Mouse (Mus musculus) liver, embryonic 14.5 days (tissue): ENCODE results near the gene Gm20441. TPM values are rescaled to one million over a fixed set of nuclear protein-coding genes. Genes with fewer than 3 reads are reported as not detected.
"Not testable (repeated sequence)": the region's sequence is repeated elsewhere in the genome, so short reads cannot be mapped to it uniquely, and the experiment has no call there.

ENCODE experiments used
- ATAC-seq: fragments of 200-750 bp; cut with Nextera tagmentation; 2 replicates; pipeline ENCODE4 v1.8.0; 2017; ENCODE audit warnings: moderate number of reproducible peaks, mild to moderate bottlenecking, moderate library complexity; ENCODE audit not compliant: insufficient read depth
- DNase-seq, 3 experiments: peaks; one replicate each; pipeline ENCODE4 v3.0.0-alpha.2; 2012 to 2013; ENCODE audit warnings: low read depth in 3 of 3, low spot score in 3 of 3
- H3K27ac ChIP-seq: fragments of 300-500 bp; sonication (generic); 2 replicates; pipeline ENCODE4 v1.5.1; 2014; ENCODE audit warnings: moderate library complexity, mild to moderate bottlenecking, control low read depth, inconsistent platforms
- H3K27me3 ChIP-seq: fragments of 300-500 bp; sonication (generic); 2 replicates; pipeline ENCODE4 v1.6.1; 2014; ENCODE audit warnings: mild to moderate bottlenecking, low read length, moderate library complexity; ENCODE audit not compliant: control insufficient read depth, insufficient read depth
- H3K36me3 ChIP-seq: fragments of 300-500 bp; sonication (generic); replicated peaks from 2 replicates; pipeline ENCODE4 v1.6.1; 2014; ENCODE audit warnings: low read depth; ENCODE audit not compliant: control insufficient read depth, insufficient read depth
- H3K4me1 ChIP-seq, 2 experiments: fragments of 200-500 bp in 1 of 2; fragments of 300-500 bp in 1 of 2; sonication (generic) in 1 of 2; replicated peaks; 2 replicates each; pipeline ENCODE4 v1.6.1; 2012 to 2014; ENCODE audit warnings: antibody characterized with exemption in 1 of 2, inconsistent platforms in 1 of 2, low read length in 1 of 2; ENCODE audit not compliant: control insufficient read depth in 2 of 2, insufficient read depth in 2 of 2
- H3K4me2 ChIP-seq: fragments of 300-500 bp; sonication (generic); 2 replicates; pipeline ENCODE4 v1.6.1; 2014; ENCODE audit warnings: low read depth, mild to moderate bottlenecking, control low read depth, moderate library complexity
- H3K4me3 ChIP-seq, 2 experiments: fragments of 200-500 bp in 1 of 2; fragments of 300-500 bp in 1 of 2; sonication (generic) in 1 of 2; 2 replicates each; pipeline ENCODE4 v1.5.1; 2012 to 2014; ENCODE audit warnings: low read depth in 2 of 2, low read length in 2 of 2, mild to moderate bottlenecking in 2 of 2, control low read depth in 1 of 2, inconsistent platforms in 1 of 2, moderate library complexity in 1 of 2; ENCODE audit not compliant: insufficient read depth in 1 of 2
- H3K9ac ChIP-seq: fragments of 300-500 bp; sonication (generic); replicated peaks from 2 replicates; pipeline ENCODE4 v1.6.1; 2014; ENCODE audit warnings: mild to moderate bottlenecking, control low read depth, moderate library complexity
- H3K9me3 ChIP-seq: fragments of 300-500 bp; sonication (generic); 2 replicates; pipeline ENCODE4 v1.6.1; 2016; ENCODE audit warnings: low read length, mixed read lengths; ENCODE audit not compliant: control insufficient read depth
- CTCF ChIP-seq: IDR thresholded peaks from 2 replicates; pipeline ENCODE4 v1.5.1; 2016; ENCODE audit warnings: antibody characterized with exemption, low read depth, control low read depth
- EP300 ChIP-seq: IDR thresholded peaks from 2 replicates; pipeline ENCODE4 v1.6.1; 2016; ENCODE audit warnings: antibody characterized with exemption, low read depth
- WGBS: fragments of 180-500 bp; shearing (Covaris S2); extraction: QIAGEN DNeasy Blood & Tissue Kit; methylation state at CpG from one replicate; pipeline ENCODE4 v1.1.7; 2014; ENCODE audit not compliant: insufficient replicate concordance; 5-methylcytosine and 5-hydroxymethylcytosine counted together
- polyA plus RNA-seq, 2 experiments: library from polyadenylated mRNA; depleted of rRNA in 1 of 2; stranded (reverse) in 1 of 2; unstranded in 1 of 2; fragments of >200 nt; fragmentation: Nextera tagmentation in 1 of 2; extraction: Ambion mirVana in 1 of 2; gene quantifications; 2 replicates each; pipeline versions ENCODE4 v1.2.1 to v1.2.3; 2012 to 2014

The Gm20441 gene
- polyA plus RNA-seq, 2 experiments: 0.04 TPM; not detected in 1

DNA sequence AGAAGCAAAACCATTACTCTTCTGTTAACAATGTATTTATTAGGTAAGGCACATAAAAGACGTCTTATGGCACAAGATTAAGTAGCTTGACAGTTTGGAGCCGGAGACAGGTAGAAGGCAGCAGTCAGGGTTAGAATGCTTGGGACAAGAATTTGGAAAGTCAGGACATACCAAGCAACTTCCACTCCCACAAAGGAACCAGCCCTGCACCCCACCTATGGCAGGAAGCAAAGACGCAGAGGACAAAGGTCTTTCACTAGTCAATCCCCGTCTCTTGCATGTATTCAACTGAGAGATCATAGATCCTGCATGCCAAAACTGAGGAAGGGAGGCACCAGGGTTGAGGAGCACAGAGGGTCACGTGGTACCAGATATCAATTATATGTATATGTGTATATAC is 6.7 kb downstream of the Gm20441 start:
- DNase-seq (no peak), ATAC-seq (no peak)
- Histone ChIP-seq H3K27ac (no peak overlapping the region), H3K9ac (no peak overlapping the region), H3K4me1 (peaks cover 4 to 5% of the 10 kb centered on the region in 2 experiments), H3K27me3 (peaks cover 1% of the 10 kb centered on the region), H3K4me2 (no peak overlapping the region), H3K4me3 (no peak overlapping the region), H3K9me3 (no peaks in the 10 kb centered on the region), H3K36me3 (no peaks in the 10 kb centered on the region)
- TF ChIP-seq CTCF (no peak), EP300 (no peak)
- 72% methylated on average over 5 of the region's 5 CpGs for WGBS

DNA sequence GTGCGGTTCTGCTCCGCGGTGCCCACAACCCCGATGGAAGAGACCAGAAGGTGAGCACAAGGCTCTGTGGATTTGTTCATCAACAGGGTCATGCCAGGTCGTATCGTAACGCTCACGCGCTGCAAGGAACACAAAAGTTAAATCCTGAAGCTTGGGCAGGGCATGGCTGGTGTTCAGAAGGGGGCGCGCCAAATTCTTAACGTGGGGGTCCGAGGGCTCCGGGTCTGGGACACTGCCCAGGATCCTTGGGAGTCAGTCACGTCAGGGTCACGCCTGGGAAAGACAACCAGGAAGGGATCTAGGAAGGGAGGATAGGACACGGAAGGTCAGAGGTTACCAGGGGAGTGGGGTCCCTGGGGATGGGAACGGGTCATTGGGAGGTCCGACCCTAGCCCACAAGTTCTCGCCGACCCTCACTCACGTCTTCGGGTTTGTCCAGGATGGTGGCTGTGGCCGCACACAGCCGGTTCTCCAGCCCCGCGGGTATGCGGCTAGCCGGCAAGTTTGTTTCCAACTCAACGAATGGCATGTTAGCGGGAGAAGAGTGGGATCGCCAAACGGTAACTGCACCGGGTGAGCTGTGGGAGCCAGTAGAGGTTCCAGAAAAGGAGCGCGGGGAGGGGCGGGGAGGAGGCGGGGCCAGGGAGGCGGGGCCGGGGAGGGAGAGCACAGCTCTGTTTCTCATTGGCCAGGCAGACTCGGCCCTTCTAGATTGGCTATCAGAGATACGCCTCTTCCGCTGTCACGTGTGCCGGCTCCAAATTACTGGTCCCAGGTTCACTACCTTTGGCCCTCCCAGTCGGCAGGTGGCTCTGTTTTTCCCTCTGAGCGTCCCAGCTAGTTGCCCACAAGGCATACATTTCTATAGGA is 7.7 kb downstream of the Gm20441 start, which contains the start of gene Ddt:
Gene Ddt, minus strand, starts transcription at position 620 of the 870 bp plus-strand sequence.
- DNase-seq (peak; percentile 84 to 86 (median 84)), ATAC-seq (peak; percentile 89)
- no peaks in the 10 kb centered on the region for H3K27me3 ChIP-seq
- no peaks in the 10 kb centered on the region for H3K9me3 ChIP-seq
- peak within 1 kb of the TSS; percentile 73 for H3K9ac ChIP-seq
- WGBS: under 1% methylated on average over 45 of the region's 47 CpGs
- H3K4me2 ChIP-seq: peak within 1 kb of the TSS; percentile 99
- H3K36me3 ChIP-seq: no peaks in the 10 kb centered on the region
- peak within 1 kb of the TSS; percentile 63 to 80 for H3K4me3 ChIP-seq
- TF ChIP-seq CTCF: peak; percentile 53
- no peak for TF ChIP-seq EP300
- peaks cover 4 to 5% of the 10 kb centered on the region in 2 experiments for H3K4me1 ChIP-seq
- no peak within 1 kb of the TSS for H3K27ac ChIP-seq

GRCm38 (mm10) chr10:75767756-75768155 is 13.0 kb downstream of the Gm20441 start:
- H3K9ac ChIP-seq, H3K27me3 ChIP-seq, H3K9me3 ChIP-seq, H3K27ac ChIP-seq, H3K4me2 ChIP-seq, ATAC-seq, H3K36me3 ChIP-seq, H3K4me3 ChIP-seq, DNase-seq: not testable (repeated sequence)
- 26% methylated on average over 5 of the region's 5 CpGs for WGBS
- peaks cover 5 to 15% of the 10 kb centered on the region in 2 experiments; a peak in 3 of 4 replicates for H3K4me1 ChIP-seq

DNA sequence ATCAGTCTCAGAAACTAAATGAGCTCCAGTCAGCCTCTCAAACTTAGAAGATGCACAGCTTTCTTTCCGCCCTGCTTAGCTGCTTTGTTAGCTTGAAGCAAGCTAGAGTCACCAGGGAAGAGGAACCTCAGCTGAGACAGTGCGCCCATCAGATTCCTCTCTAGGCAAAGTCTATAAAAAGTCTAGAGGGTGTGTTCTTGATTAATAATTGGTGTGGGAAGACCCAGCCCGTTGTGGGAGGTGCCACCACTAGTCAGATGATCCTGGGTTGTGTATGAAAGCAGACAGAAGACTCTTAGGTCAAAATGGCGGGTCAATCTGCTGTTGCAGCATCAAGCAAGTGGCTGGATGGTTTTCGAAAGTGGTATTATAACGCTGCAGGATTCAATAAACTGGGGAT is 13.9 kb downstream of the Gm20441 start:
- Histone ChIP-seq H3K4me3 (no peak overlapping the region), H3K9ac (no peak overlapping the region), H3K27ac (no peak overlapping the region), H3K4me2 (no peak overlapping the region), H3K36me3 (no peaks in the 10 kb centered on the region), H3K4me1 (peaks cover 8 to 21% of the 10 kb centered on the region in 2 experiments; a peak in 3 of 4 replicates), H3K27me3 (no peaks in the 10 kb centered on the region), H3K9me3 (no peaks in the 10 kb centered on the region)
- WGBS: 62% methylated on average over 6 of the region's 6 CpGs
- DNase-seq (no peak), ATAC-seq (no peak)
- no peak for TF ChIP-seq EP300
- TF ChIP-seq CTCF: no peak
